Mouse (Mus musculus): ENCODE results near the gene Rgn. TPM values are rescaled to one million over a fixed set of nuclear protein-coding genes. Genes with fewer than 3 reads are reported as not detected.

Rgn gene
- polyA plus RNA-seq, 1 experiment from 2014 or later: 1.8 TPM

GRCm38 (mm10) chrX:20572683-20573082 lies 23.1 kb downstream of the Rgn start:
- no peak overlapping the region for H3K4me3 ChIP-seq (ENCODE audit: low read depth, low read length)
- H3K9me3 ChIP-seq (ENCODE audit: control insufficient read depth, low read length): no peaks in the 10 kb centered on the region
- H3K4me2 ChIP-seq (replicated peaks; ENCODE audit: low read depth): no peak overlapping the region
- TF ChIP-seq EP300 (optimal IDR thresholded peaks at IDR 0.05) (no peak), CTCF (IDR thresholded peaks at IDR 0.05; ENCODE audit: low read depth) (no peak)
- 72% methylated on average over 9 of the region's 9 CpGs for WGBS
- no peak overlapping the region for H3K27ac ChIP-seq (replicated peaks)
- H3K4me1 ChIP-seq (replicated peaks; ENCODE audit: control insufficient read depth, insufficient read depth): no peaks in the 10 kb centered on the region
- no peaks in the 10 kb centered on the region for H3K27me3 ChIP-seq (ENCODE audit: control insufficient read depth, insufficient read depth, low read length)
- ATAC-seq (ENCODE audit: low FRiP score, low TSS enrichment) (no peak), DNase-seq (ENCODE audit: low spot score) (no peak)
- H3K36me3 ChIP-seq (ENCODE audit: control insufficient read depth, insufficient read depth, low read length): no peaks in the 10 kb centered on the region
- H3K9ac ChIP-seq (ENCODE audit: low read length): no peak overlapping the region

DNA sequence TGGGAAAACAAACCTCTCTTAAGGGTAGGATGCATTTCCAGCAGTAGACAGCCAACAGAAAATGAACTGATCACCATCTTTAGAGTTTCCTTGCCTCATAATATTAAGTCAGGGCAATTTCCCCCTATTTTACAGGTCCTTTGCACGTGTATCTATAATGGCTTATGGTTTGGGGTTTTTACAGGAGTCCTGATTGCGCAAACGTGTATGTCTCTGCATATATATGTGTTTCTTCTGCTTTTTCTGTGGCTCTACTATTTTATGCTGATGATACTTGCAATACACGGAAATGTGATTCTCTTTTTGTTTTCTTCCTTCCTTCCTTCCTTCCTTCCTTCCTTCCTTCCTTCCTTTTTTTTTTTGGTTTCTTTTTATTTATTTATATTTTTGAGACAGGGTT lies 24.3 kb downstream of the Rgn start:
- H3K9ac ChIP-seq (ENCODE audit: low read length): no peak overlapping the region
- no peak overlapping the region for H3K4me2 ChIP-seq (replicated peaks; ENCODE audit: low read depth)
- no peaks in the 10 kb centered on the region for H3K4me1 ChIP-seq (replicated peaks; ENCODE audit: control insufficient read depth, insufficient read depth)
- no peaks in the 10 kb centered on the region for H3K36me3 ChIP-seq (ENCODE audit: control insufficient read depth, insufficient read depth, low read length)
- H3K27ac ChIP-seq (replicated peaks): no peak overlapping the region
- DNase-seq (ENCODE audit: low spot score) (no peak), ATAC-seq (ENCODE audit: low FRiP score, low TSS enrichment) (no peak)
- no peaks in the 10 kb centered on the region for H3K9me3 ChIP-seq (ENCODE audit: control insufficient read depth, low read length)
- H3K27me3 ChIP-seq (ENCODE audit: control insufficient read depth, insufficient read depth, low read length): no peaks in the 10 kb centered on the region
- 90% methylated on average over 4 of the region's 4 CpGs for WGBS
- H3K4me3 ChIP-seq (ENCODE audit: low read depth, low read length): no peak overlapping the region
- TF ChIP-seq EP300 (optimal IDR thresholded peaks at IDR 0.05) (no peak), CTCF (IDR thresholded peaks at IDR 0.05; ENCODE audit: low read depth) (no peak)

DNA sequence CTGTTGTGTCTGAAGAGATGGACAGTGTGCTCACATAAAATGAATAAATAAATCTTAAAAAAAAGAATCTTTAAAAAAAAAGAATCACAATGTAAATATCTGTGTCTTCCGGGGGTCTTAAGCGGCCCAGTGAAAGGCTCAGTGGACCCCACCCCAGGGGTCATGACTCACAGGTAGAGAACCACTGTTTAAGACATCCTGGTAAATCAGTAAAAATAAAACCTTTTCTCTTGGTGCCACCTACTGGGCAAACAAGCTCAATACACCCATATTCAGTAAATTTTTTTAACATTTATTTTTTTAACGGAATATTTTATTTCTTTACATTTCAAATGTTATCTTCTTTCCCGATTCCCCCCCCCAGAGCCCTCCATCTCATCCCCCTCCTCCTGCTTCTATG lies 38.4 kb downstream of the Rgn start:
- Histone ChIP-seq H3K9ac (ENCODE audit: low read length) (no peak overlapping the region), H3K4me1 (replicated peaks; ENCODE audit: control insufficient read depth, insufficient read depth) (no peaks in the 10 kb centered on the region), H3K36me3 (ENCODE audit: control insufficient read depth, insufficient read depth, low read length) (no peaks in the 10 kb centered on the region), H3K4me2 (replicated peaks; ENCODE audit: low read depth) (no peak overlapping the region), H3K27me3 (ENCODE audit: control insufficient read depth, insufficient read depth, low read length) (no peaks in the 10 kb centered on the region), H3K4me3 (ENCODE audit: low read depth, low read length) (no peak overlapping the region), H3K27ac (replicated peaks) (no peak overlapping the region), H3K9me3 (ENCODE audit: control insufficient read depth, low read length) (no peaks in the 10 kb centered on the region)
- ATAC-seq (ENCODE audit: low FRiP score, low TSS enrichment): no peak
- DNase-seq (ENCODE audit: low spot score): no peak
- 17% methylated on average over 4 of the region's 4 CpGs for WGBS
- TF ChIP-seq EP300 (optimal IDR thresholded peaks at IDR 0.05) (no peak), CTCF (IDR thresholded peaks at IDR 0.05; ENCODE audit: low read depth) (peak; percentile 59)

- H3K4me2 ChIP-seq (replicated peaks; ENCODE audit: low read depth): no peak overlapping the region
- no peak overlapping the region for H3K9ac ChIP-seq (ENCODE audit: low read length)
- WGBS: 85% methylated on average over 4 of the region's 4 CpGs
- no peaks in the 10 kb centered on the region for H3K27me3 ChIP-seq (ENCODE audit: control insufficient read depth, insufficient read depth, low read length)
- DNase-seq (ENCODE audit: low spot score) (no peak), ATAC-seq (ENCODE audit: low FRiP score, low TSS enrichment) (no peak)
- H3K36me3 ChIP-seq (ENCODE audit: control insufficient read depth, insufficient read depth, low read length): no peaks in the 10 kb centered on the region
- TF ChIP-seq EP300 (optimal IDR thresholded peaks at IDR 0.05) (no peak), CTCF (IDR thresholded peaks at IDR 0.05; ENCODE audit: low read depth) (no peak)
- no peaks in the 10 kb centered on the region for H3K4me1 ChIP-seq (replicated peaks; ENCODE audit: control insufficient read depth, insufficient read depth)
- H3K9me3 ChIP-seq (ENCODE audit: control insufficient read depth, low read length): no peaks in the 10 kb centered on the region
- H3K4me3 ChIP-seq (ENCODE audit: low read depth, low read length): no peak overlapping the region
- no peak overlapping the region for H3K27ac ChIP-seq (replicated peaks)
These were observed 58.9 kb downstream of the Rgn start for GRCm38 (mm10) chrX:20608500-20608899.

Other genes with a start within 250 kb of the Rgn start
- gene Rp2, start 185.3 kb upstream of the Rgn start, polyA plus RNA-seq (2015; fragmentation: Nextera tagmentation; extraction: Ambion mirVana): 10.2 and 10.4 TPM in 2 replicates
- gene Jade3, start 124.1 kb upstream of the Rgn start, polyA plus RNA-seq (2015; fragmentation: Nextera tagmentation; extraction: Ambion mirVana): 3.2 and 3.4 TPM in 2 replicates
- gene Rbm10, start 67.7 kb downstream of the Rgn start, polyA plus RNA-seq (2015; fragmentation: Nextera tagmentation; extraction: Ambion mirVana): 17.5 and 17.9 TPM in 2 replicates
- gene Ndufb11, start 67.8 kb downstream of the Rgn start, polyA plus RNA-seq (2015; fragmentation: Nextera tagmentation; extraction: Ambion mirVana): 316 and 334 TPM in 2 replicates
- gene Uba1, start 108.5 kb downstream of the Rgn start, polyA plus RNA-seq (2015; fragmentation: Nextera tagmentation; extraction: Ambion mirVana): 89.4 and 93.1 TPM in 2 replicates
- gene Cdk16, start 138.2 kb downstream of the Rgn start, polyA plus RNA-seq (2015; fragmentation: Nextera tagmentation; extraction: Ambion mirVana): 47.3 and 53.5 TPM in 2 replicates
- 3.8 and 4.2 TPM in 2 replicates for gene Usp11, start 154.1 kb downstream of the Rgn start, polyA plus RNA-seq (2015; fragmentation: Nextera tagmentation; extraction: Ambion mirVana)
- 55.4 and 61.7 TPM in 2 replicates for gene Araf, start 248.0 kb downstream of the Rgn start, polyA plus RNA-seq (2015; fragmentation: Nextera tagmentation; extraction: Ambion mirVana)